Mouse (Mus musculus): ENCODE data around the gene Vmn2r24.
"Not testable (repeated sequence)": the region's sequence is repeated elsewhere in the genome, so short reads cannot be mapped to it uniquely, and the experiment has no call there.

Gene Vmn2r24

GRCm38 (mm10) chr6:123778579-123778978 lies at the start of gene Vmn2r24:
TSS of gene Vmn2r24 (plus strand) at chr6:123778879.
- no peak for DNase-seq

DNA sequence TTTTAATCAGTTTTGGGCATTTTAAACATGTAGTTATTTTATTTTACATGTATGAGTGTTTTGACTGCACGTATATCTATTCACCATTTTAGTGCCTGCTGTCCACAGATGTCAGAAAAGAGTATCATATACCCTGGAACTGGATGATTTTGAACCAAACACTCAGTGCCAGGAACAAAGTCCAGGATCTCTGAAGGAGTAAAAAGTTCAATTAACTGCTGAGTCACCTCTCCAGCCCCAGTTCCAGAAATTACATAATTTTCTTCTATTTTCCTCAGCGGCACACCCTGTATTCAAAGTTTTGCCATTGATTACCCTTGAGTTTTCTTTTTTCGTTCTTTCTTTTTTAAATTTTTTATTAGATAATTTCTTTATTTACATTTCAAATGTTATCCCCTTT lies 8.6 kb upstream of the Vmn2r24 start:
- no peak for DNase-seq

- no peak for DNase-seq
Measured at GRCm38 (mm10) chr6:123784857-123785256, 6.2 kb downstream of the Vmn2r24 start.

GRCm38 (mm10) chr6:123793746-123794145 lies 15.1 kb downstream of the Vmn2r24 start:
- no peak for DNase-seq

- DNase-seq = not testable (repeated sequence)
Measured at GRCm38 (mm10) chr6:123810291-123810690, 31.6 kb downstream of the Vmn2r24 start.

GRCm38 (mm10) chr6:123819951-123820350 lies 41.3 kb downstream of the Vmn2r24 start:
- DNase-seq = no peak

DNA sequence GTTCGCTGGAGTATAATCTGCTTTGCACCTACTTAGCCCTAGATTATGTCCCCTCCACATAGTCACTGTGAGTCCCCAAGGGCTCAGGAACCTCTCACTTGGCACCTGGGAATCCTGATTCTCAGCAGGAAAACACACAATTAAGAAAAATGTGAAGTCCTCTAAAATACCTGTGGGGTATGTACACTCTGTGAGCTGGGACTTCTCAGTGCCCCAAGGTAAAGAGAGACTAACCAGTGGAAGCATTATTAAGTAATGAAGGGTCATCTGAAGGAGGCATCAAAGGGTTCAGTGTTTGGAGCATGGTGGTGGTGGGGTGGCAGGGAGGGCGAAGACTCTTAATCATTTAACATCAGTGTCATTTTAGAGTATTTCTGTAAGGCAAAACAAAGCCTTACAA lies 74.7 kb downstream of the Vmn2r24 start, which contains the start of gene Vmn2r25:
Gene Vmn2r25 (minus strand): TSS at position 101 of the 400 bp plus-strand sequence.
- not testable (repeated sequence) for DNase-seq
